10 mouse cellular contexts compared by ENCODE assay signal in the genomic region with DNA sequence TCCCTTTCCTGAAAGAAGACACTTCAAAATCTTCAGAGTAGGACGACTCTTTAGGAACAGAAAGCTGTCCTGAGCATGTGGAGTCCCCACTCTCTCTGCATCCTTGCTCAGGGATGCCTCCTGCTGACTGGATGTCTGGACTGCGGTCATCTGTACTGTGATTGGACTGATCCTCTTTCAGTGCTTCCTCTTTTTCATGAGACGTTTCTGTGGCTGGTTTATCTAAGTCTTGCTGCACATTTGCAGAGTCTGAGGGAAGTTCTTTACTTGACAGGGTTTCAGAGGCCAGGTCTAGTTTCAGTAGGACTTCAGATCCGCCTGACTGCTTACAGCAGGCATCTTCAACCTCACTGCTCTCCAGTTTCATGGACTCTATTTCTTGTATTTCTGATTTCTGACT. TPM values are rescaled to one million over a fixed set of nuclear protein-coding genes. Genes with fewer than 3 reads are reported as not detected.
DNase-seq lines count a peak whose midpoint lies in the region; TF ChIP-seq lines count a peak whose summit lies in the region.
"Had no signal": no experiment of that assay in that cellular context is flagged by ENCODE, and none has a peak within 500 bp of the region (broad histone marks: within the 10 kb centered on the region; RNA-seq: fewer than 3 reads in every experiment).

No protein-coding gene starts in this region.

- peak; percentile 50; the same call in 1 of the 2 replicates for TF ChIP-seq CTCF in cerebellum, adult 2 months (IDR thresholded peaks at IDR 0.05; ENCODE audit: borderline replicate concordance, insufficient read depth, low read depth, low read length)
- TF ChIP-seq CTCF in layer of hippocampus, adult 2 months (conservative IDR thresholded peaks at IDR 0.05): peak; percentile 55

- no peaks in the 10 kb centered on the region for H3K4me1 ChIP-seq in cerebellum, adult 2 months (ENCODE audit: control insufficient read depth, insufficient read depth, low read length)
- H3K4me1 ChIP-seq in limb, embryonic 10.5 days: no peaks in the 10 kb centered on the region
- H3K4me1 ChIP-seq: hindbrain, embryonic 15.5 days; neural tube, embryonic 12.5 days had no signal

- WGBS in cerebellum, adult 2 months: 58% methylated on average over 4 of the region's 4 CpGs
- WGBS in limb, embryonic 10.5 days: 73% methylated on average over 4 of the region's 4 CpGs

- TF ChIP-seq POLR2A in cerebellum, adult 2 months (IDR thresholded peaks at IDR 0.05; ENCODE audit: borderline replicate concordance, insufficient read depth, low read length): no peak

- no peaks in the 10 kb centered on the region for H3K27me3 ChIP-seq in cerebellum, adult 2 months (ENCODE audit: control insufficient read depth, insufficient read depth, low read length)
- no peaks in the 10 kb centered on the region for H3K27me3 ChIP-seq in limb, embryonic 10.5 days (ENCODE audit: low read depth, poor library complexity, severe bottlenecking)
- H3K27me3 ChIP-seq: hindbrain, embryonic 15.5 days; neural tube, embryonic 12.5 days had no signal

- no peak overlapping the region for H3K27ac ChIP-seq in cerebellum, adult 2 months (ENCODE audit: insufficient read depth, low read length)
- no peak overlapping the region for H3K27ac ChIP-seq in layer of hippocampus, adult 2 months
- H3K27ac ChIP-seq in limb, embryonic 10.5 days: no peak overlapping the region
- H3K27ac ChIP-seq: hindbrain, embryonic 15.5 days; neural tube, embryonic 12.5 days had no signal

- no peak for DNase-seq in cerebellum, adult 2 months
- no peak for DNase-seq in cerebellum, adult 11-12 months
- no peak for DNase-seq in layer of hippocampus, adult 2 months (ENCODE audit: low spot score in 2 of 2)
- DNase-seq in layer of hippocampus, postnatal 25 days (ENCODE audit: extremely low spot score in 1 of 2, low spot score in 1 of 2): no peak
- peak; percentile 82 for DNase-seq in MEL-GATA-1-ER (ENCODE audit: extremely low read depth, low read depth)
- peak; percentile 24 for DNase-seq in lung, postnatal 36 days
- no peak for DNase-seq in right cerebral cortex, adult 18-20 months
- DNase-seq in limb, embryonic 10.5 days (ENCODE audit: low spot score): no peak

- H3K4me3 ChIP-seq in cerebellum, adult 2 months (replicated peaks; ENCODE audit: insufficient read depth, low read depth, low read length): no peak overlapping the region
- H3K4me3 ChIP-seq in layer of hippocampus, adult 2 months: no peak overlapping the region
- H3K4me3 ChIP-seq in limb, embryonic 10.5 days: no peak overlapping the region
- H3K4me3 ChIP-seq: hindbrain, embryonic 15.5 days; neural tube, embryonic 12.5 days had no signal

- H3K36me3 ChIP-seq in limb, embryonic 10.5 days: peaks cover 88% of the 10 kb centered on the region

- no peaks in the 10 kb centered on the region for H3K9me3 ChIP-seq in limb, embryonic 10.5 days (replicated peaks)
- H3K9me3 ChIP-seq: hindbrain, embryonic 15.5 days; neural tube, embryonic 12.5 days had no signal

RNA-seq across cellular contexts. Expression of a gene that starts 50.3 kb away (rescaled TPM):
- polyA plus RNA-seq in cerebellum, adult 2 months (2012; rRNA removed): 28.4 and 29.0 TPM in 2 replicates
- 10 to 100 TPM; 32.1 to 35.4 TPM for total RNA-seq in layer of hippocampus, adult 2 months (2021)
- 10 to 100 TPM; 29.8 to 38.0 TPM for total RNA-seq in layer of hippocampus, postnatal 25 days (2021)
- 12.7 and 17.2 TPM in 2 replicates for polyA plus RNA-seq in limb, embryonic 10.5 days (2016; fragmentation: Nextera tagmentation; extraction: Ambion mirVana)

Comparison
In these comparisons a context has a peak if more than half of its experiments do, and no peak if none do; other contexts are left out.
1. DNase-seq: peak in MEL-GATA-1-ER (single experiment) and lung, postnatal 36 days (single experiment); none in cerebellum, adult 2 months (0 of 2), cerebellum, adult 11-12 months (single experiment), layer of hippocampus, adult 2 months (0 of 2), layer of hippocampus, postnatal 25 days (0 of 2), right cerebral cortex, adult 18-20 months (single experiment) and limb, embryonic 10.5 days (single experiment).